Mouse (Mus musculus): Measurements from ENCODE around the gene Nsun4. TPM values are rescaled to one million over a fixed set of nuclear protein-coding genes. Genes with fewer than 3 reads are reported as not detected.

Nsun4 gene
- polyA plus RNA-seq, 1 experiment from 2014 or later, result 11.9 TPM

DNA sequence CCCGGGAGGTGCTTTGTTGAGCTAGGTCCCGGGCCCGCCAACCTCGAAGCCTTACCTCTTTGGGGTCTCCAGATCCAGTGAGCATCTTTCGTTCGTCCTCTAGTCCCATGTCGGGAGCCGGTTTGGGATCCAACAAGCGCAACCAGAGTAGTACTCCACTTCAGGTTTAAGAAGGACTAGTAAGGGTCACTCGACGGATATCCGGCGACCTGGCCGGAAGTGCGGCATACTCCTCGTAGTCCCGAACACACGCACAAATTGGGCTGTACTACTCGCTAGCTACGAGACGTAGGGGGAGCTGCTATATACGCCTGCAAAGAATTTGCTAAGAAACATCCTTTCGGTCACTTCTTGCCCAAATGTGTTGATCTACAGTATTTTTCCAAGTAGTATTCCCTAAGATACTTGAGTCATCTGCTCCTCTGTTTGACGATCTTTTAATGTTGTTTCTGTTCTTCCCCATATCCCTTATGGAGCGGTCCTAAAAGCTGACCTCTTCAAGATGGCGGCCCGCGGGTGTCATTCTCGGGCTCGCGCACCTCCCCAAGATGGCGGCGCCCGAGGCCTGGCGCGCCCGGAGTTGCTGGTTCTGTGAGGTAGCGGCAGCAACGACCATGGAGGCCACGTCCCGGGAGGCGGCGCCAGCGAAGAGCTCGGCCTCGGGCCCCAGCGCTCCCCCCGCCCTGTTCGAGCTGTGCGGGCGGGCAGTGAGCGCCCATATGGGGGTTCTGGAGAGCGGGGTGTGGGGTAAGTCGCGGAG, 21.4 kb upstream of the Nsun4 start, which contains the start of the genes Uqcrh and Lrrc41:
Uqcrh (minus strand) TSS at position 211 of the 760 bp plus-strand sequence.
Lrrc41 (plus strand) TSS at position 409 of the 760 bp plus-strand sequence.
- Histone ChIP-seq H3K27ac (ENCODE audit: low read depth, low read length) (peak within 1 kb of the TSS; percentile 93), H3K4me3 (ENCODE audit: low read length) (peak within 1 kb of the TSS; percentile 95), H3K9me3 (ENCODE audit: control insufficient read depth, low read length) (no peaks in the 10 kb centered on the region), H3K4me1 (ENCODE audit: control insufficient read depth, insufficient read depth, low read depth, low read length) (peaks cover 32% of the 10 kb centered on the region), H3K27me3 (replicated peaks; ENCODE audit: control insufficient read depth, insufficient read depth, low read length) (no peaks in the 10 kb centered on the region), H3K9ac (ENCODE audit: low read depth, low read length) (peak within 1 kb of the TSS; percentile 98), H3K36me3 (ENCODE audit: control insufficient read depth, insufficient read depth, low read length) (no peaks in the 10 kb centered on the region), H3K4me2 (ENCODE audit: low read length) (peak within 1 kb of the TSS; percentile 93)
- WGBS, result under 1% methylated on average over 52 of the region's 55 CpGs
- peak; percentile 96 for ATAC-seq

DNA sequence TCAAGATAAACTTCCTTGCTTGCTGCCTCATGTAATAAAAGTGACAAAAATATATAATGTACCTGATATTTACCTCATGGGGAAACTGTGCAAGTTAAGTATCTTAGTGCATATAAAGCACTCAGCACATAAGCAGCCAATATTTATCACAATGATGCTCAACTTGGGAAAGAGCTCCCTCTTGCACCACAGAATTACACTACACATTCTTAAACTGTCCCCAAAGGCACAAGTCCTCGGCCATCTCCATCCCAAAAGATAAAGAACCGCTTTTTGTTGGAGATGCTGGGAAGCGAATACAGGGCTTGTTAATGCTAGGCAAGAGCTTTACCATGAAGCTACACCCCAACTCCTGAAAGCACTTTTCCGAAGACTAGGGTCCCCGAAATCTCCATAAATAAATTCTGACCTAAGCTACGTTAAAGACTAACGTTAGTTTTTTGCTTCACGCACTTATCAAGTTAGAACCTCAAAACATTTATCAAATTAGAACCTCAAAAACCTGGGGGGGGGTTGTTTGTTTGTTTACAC, 20.5 kb upstream of the Nsun4 start:
- H3K9ac ChIP-seq (ENCODE audit: low read depth, low read length), result peak overlapping the region; percentile 98
- peaks cover 32% of the 10 kb centered on the region for H3K4me1 ChIP-seq (ENCODE audit: control insufficient read depth, insufficient read depth, low read depth, low read length)
- peak overlapping the region; percentile 95 for H3K4me3 ChIP-seq (ENCODE audit: low read length)
- no peaks in the 10 kb centered on the region for H3K27me3 ChIP-seq (replicated peaks; ENCODE audit: control insufficient read depth, insufficient read depth, low read length)
- no peak overlapping the region; the same call in 1 of the 2 replicates for H3K27ac ChIP-seq (ENCODE audit: low read depth, low read length)
- no peaks in the 10 kb centered on the region for H3K9me3 ChIP-seq (ENCODE audit: control insufficient read depth, low read length)
- 0 out of 2 replicates have a peak, but pooled peaks cover 3% of the 10 kb centered on the region for H3K36me3 ChIP-seq (ENCODE audit: control insufficient read depth, insufficient read depth, low read length)
- H3K4me2 ChIP-seq (ENCODE audit: low read length), result peak overlapping the region; percentile 93
- no peak for ATAC-seq
- under 1% methylated on average over 8 of the region's 8 CpGs for WGBS

DNA sequence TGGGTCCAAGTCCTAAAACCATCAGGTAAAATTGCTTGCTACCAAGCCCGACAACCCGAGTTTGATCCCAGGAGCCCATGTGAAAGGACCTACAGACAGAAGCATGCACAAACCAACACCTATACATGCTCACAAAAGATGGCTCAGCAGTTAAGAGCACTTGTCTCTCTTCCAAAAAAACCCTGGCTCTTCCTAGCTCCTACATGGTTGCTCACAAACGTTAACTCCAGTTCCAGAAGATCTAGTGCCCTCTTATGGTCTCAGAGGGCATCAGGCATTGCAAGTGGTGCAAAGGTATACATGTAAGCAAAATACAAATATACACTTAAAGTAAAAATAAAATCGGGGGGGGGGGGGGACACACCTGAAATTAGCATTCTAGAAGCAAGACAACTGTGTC, 19.5 kb upstream of the Nsun4 start:
- no peak overlapping the region for H3K4me3 ChIP-seq (ENCODE audit: low read length)
- 53% methylated on average over 4 of the region's 4 CpGs for WGBS
- no peak overlapping the region for H3K9ac ChIP-seq (ENCODE audit: low read depth, low read length)

DNA sequence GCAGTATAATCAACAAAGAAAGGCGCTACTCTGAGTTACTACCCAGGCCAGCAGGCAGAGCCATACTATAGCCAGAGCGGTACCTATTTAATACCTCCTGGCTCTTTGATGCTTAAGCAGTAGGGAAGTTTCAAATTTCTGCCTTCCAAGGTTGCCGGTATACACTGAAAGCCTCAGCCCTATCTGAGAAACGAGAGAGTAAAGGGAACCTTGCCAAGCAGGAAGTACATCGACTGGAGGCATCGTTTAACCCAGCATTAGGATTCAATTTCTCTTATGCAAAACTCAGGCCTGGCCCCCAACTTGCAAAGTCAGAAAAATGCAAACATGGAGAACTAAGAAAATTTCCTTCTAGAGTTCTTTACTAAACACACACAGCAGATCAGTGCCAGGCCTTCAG, 16.4 kb upstream of the Nsun4 start:
- Histone ChIP-seq H3K9ac (ENCODE audit: low read depth, low read length) (no peak overlapping the region), H3K4me2 (ENCODE audit: low read length) (no peak overlapping the region), H3K36me3 (ENCODE audit: control insufficient read depth, insufficient read depth, low read length) (peaks cover 17% of the 10 kb centered on the region), H3K27me3 (replicated peaks; ENCODE audit: control insufficient read depth, insufficient read depth, low read length) (no peaks in the 10 kb centered on the region), H3K4me1 (ENCODE audit: control insufficient read depth, insufficient read depth, low read depth, low read length) (peaks cover 19% of the 10 kb centered on the region), H3K27ac (ENCODE audit: low read depth, low read length) (no peak overlapping the region), H3K9me3 (ENCODE audit: control insufficient read depth, low read length) (no peaks in the 10 kb centered on the region), H3K4me3 (ENCODE audit: low read length) (no peak overlapping the region)
- WGBS, result 90% methylated on average over 6 of the region's 6 CpGs
- no peak for ATAC-seq

More for the DNA sequence above, 19.5 kb upstream of the Nsun4 start:
- no peak for ATAC-seq
- Histone ChIP-seq H3K4me1 (ENCODE audit: control insufficient read depth, insufficient read depth, low read depth, low read length) (peaks cover 32% of the 10 kb centered on the region), H3K9me3 (ENCODE audit: control insufficient read depth, low read length) (no peaks in the 10 kb centered on the region), H3K27me3 (replicated peaks; ENCODE audit: control insufficient read depth, insufficient read depth, low read length) (no peaks in the 10 kb centered on the region), H3K4me2 (ENCODE audit: low read length) (peak overlapping the region; percentile 38), H3K27ac (ENCODE audit: low read depth, low read length) (no peak overlapping the region), H3K36me3 (ENCODE audit: control insufficient read depth, insufficient read depth, low read length) (peaks cover 10% of the 10 kb centered on the region)

DNA sequence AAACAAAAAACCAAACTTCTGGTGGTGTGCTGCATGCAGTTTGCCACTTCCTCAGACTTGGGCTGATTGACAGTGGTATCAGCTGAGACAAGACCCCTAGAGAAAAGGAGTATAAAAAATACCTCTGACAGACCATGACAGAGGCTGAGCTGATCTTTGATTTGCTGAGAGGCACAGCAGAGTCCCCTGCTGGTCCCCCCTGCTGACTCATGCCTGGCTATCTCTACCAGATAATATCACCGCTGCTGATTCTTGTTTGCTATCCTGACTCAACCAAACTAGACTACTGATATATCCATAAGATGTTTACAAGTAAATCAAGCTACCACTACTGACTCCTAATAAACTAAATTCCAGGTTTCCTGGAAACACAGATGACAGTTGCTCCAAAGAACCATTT, 10.2 kb upstream of the Nsun4 start:
- Histone ChIP-seq H3K4me1 (ENCODE audit: control insufficient read depth, insufficient read depth, low read depth, low read length) (no peaks in the 10 kb centered on the region), H3K9me3 (ENCODE audit: control insufficient read depth, low read length) (no peaks in the 10 kb centered on the region), H3K4me3 (ENCODE audit: low read length) (no peak overlapping the region), H3K27me3 (replicated peaks; ENCODE audit: control insufficient read depth, insufficient read depth, low read length) (no peaks in the 10 kb centered on the region), H3K9ac (ENCODE audit: low read depth, low read length) (no peak overlapping the region), H3K27ac (ENCODE audit: low read depth, low read length) (no peak overlapping the region), H3K4me2 (ENCODE audit: low read length) (no peak overlapping the region), H3K36me3 (ENCODE audit: control insufficient read depth, insufficient read depth, low read length) (peaks cover 13% of the 10 kb centered on the region)
- no peak for ATAC-seq
- 35% methylated on average over 1 of the region's 1 CpGs for WGBS

DNA sequence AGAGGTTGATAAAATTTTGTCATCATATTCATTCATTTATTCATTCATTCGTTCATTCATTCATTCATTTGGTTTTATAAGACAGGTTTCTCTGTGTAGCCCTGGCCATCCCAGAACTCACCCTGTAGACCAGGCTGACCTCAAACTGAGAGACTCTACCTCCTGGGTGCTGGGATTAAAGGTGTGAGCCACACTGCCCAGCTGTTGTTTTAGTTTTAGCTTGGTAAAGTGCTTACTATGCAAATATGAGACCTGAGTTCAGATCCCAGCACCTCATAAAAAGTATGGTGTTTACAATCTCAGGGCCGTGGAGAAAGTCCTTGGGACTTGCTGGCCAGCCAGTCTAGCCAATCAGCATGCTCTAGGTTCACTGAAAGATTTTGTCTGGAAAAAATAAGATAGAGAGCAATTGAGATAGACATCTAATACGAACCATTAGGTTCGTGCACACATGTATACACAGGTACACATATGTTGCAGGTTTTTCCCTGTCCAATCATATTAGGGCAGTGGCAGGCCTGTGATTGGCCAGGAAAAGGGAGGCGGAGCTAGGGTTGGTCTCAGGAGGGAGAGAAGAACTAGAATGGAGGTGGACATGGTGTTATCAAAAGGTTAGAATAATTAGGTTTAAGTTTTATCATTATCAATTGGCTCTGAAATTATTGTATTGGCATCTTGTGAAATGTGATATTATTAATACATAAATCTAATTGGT, 5.5 kb upstream of the Nsun4 start:
- H3K4me3 ChIP-seq (ENCODE audit: low read length), result no peak overlapping the region
- WGBS, result 81% methylated on average over 5 of the region's 5 CpGs
- no peak overlapping the region for H3K4me2 ChIP-seq (ENCODE audit: low read length)
- H3K9ac ChIP-seq (ENCODE audit: low read depth, low read length), result no peak overlapping the region
- H3K4me1 ChIP-seq (ENCODE audit: control insufficient read depth, insufficient read depth, low read depth, low read length), result peaks cover 4% of the 10 kb centered on the region; the same call in 1 of the 2 replicates
- no peaks in the 10 kb centered on the region for H3K27me3 ChIP-seq (replicated peaks; ENCODE audit: control insufficient read depth, insufficient read depth, low read length)
- no peaks in the 10 kb centered on the region for H3K36me3 ChIP-seq (ENCODE audit: control insufficient read depth, insufficient read depth, low read length)
- no peaks in the 10 kb centered on the region for H3K9me3 ChIP-seq (ENCODE audit: control insufficient read depth, low read length)
- ATAC-seq, result no peak
- no peak overlapping the region for H3K27ac ChIP-seq (ENCODE audit: low read depth, low read length)

DNA sequence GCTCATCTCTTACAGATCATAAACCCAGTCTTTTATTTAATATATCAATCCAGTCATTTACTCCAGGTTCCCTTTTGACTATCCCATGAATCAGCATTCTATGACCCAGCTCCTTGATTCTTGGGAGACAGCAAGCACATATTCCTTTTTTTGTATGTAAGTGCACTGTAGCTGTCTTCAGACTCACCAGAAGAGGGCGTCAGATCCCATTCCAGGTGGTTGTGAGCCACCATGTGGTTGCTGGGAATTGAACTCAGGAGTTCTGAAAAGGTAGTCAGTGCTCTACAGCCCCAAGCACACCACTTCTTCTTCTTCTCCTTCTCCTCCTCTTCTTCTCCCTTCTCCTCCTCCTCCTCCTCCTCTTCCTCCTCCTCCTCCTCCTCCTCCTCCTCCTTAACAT, 3.9 kb upstream of the Nsun4 start:
- H3K9ac ChIP-seq (ENCODE audit: low read depth, low read length), result no peak overlapping the region
- H3K4me2 ChIP-seq (ENCODE audit: low read length), result no peak overlapping the region
- no peaks in the 10 kb centered on the region for H3K36me3 ChIP-seq (ENCODE audit: control insufficient read depth, insufficient read depth, low read length)
- no peaks in the 10 kb centered on the region for H3K27me3 ChIP-seq (replicated peaks; ENCODE audit: control insufficient read depth, insufficient read depth, low read length)
- no peak overlapping the region for H3K4me3 ChIP-seq (ENCODE audit: low read length)
- H3K27ac ChIP-seq (ENCODE audit: low read depth, low read length), result no peak overlapping the region
- ATAC-seq, result no peak
- no peaks in the 10 kb centered on the region for H3K9me3 ChIP-seq (ENCODE audit: control insufficient read depth, low read length)
- 8% methylated on average over 1 of the region's 1 CpGs for WGBS
- peaks cover 10% of the 10 kb centered on the region; the same call in 1 of the 2 replicates for H3K4me1 ChIP-seq (ENCODE audit: control insufficient read depth, insufficient read depth, low read depth, low read length)

DNA sequence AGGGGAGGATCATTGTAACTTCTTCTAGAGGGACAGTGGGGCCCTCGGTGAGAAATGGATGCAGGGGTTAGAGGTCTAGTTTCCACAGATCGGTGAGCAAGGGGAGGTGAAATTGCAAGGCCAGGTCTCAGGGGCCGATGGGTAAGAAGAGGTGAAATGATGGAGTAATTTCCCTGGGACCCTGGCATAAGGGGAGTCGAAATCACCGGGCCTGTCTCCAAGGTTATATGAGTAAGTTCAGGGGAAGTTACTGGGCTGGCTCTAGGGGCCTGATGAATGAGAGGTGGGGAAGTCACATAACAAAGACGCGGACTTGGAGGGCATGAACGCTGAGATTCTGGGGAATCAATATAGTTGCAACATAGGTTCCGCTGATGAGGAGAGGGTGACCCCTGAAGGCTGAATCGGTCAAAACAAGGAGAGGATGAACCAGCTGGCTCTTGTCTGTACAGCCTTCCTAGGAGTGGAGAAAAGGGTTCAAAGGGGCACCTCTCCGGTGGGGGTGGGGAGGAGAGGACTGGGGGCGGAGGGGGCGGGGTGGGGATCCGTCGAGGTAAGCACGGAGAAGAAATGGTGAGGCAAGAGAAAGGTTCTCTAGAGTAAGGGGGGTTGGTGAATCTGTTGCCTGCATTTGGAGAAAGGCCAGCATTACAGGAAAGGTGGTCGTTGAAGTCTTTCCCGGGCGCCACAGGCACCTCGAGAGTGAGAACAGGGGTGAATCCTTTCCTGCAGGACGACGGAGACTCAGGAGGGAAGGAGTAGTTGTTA, 966 bp downstream of the Nsun4 start:
- no peaks in the 10 kb centered on the region for H3K36me3 ChIP-seq (ENCODE audit: control insufficient read depth, insufficient read depth, low read length)
- peak overlapping the region; percentile 19 for H3K9ac ChIP-seq (ENCODE audit: low read depth, low read length)
- peak; percentile 43 for ATAC-seq
- H3K27me3 ChIP-seq (replicated peaks; ENCODE audit: control insufficient read depth, insufficient read depth, low read length), result no peaks in the 10 kb centered on the region
- peak overlapping the region; percentile 63 for H3K4me3 ChIP-seq (ENCODE audit: low read length)
- H3K27ac ChIP-seq (ENCODE audit: low read depth, low read length), result peak overlapping the region; percentile 86; the same call in 1 of the 2 replicates
- WGBS, result 9% methylated on average over 22 of the region's 22 CpGs
- H3K9me3 ChIP-seq (ENCODE audit: control insufficient read depth, low read length), result no peaks in the 10 kb centered on the region
- H3K4me2 ChIP-seq (ENCODE audit: low read length), result peak overlapping the region; percentile 65
- H3K4me1 ChIP-seq (ENCODE audit: control insufficient read depth, insufficient read depth, low read depth, low read length), result peaks cover 12% of the 10 kb centered on the region; the same call in 1 of the 2 replicates

Measured in hindbrain, embryonic 16.5 days (tissue).